Mouse (Mus musculus) Patski (cell line): ENCODE data around the gene Birc7. TPM values are rescaled to one million over a fixed set of nuclear protein-coding genes. Genes with fewer than 3 reads are reported as not detected.
A peak's percentile ranks its signal among the peaks of the same experiment; 100 is the strongest.

Experiments
- ATAC-seq: fragments of 100-300 bp; one replicate; pipeline ENCODE4 v1.8.0; 2021
- CTCF ChIA-PET: fragments of 350-600 bp; sonication (Branson Sonifier 250); formaldehyde crosslinking; loops from one replicate; lab custom pipeline; 2022; ENCODE audit warnings: inconsistent platforms; lab: Charles Lee
- POLR2A ChIA-PET: fragments of 350-600 bp; sonication (Branson Sonifier 250); formaldehyde crosslinking; loops from one replicate; lab custom pipeline; 2022; ENCODE audit warnings: antibody characterized with exemption, inconsistent platforms; lab: Charles Lee
- DNase-seq: peaks from one replicate; pipeline ENCODE4 v3.0.0-alpha.2; 2011; ENCODE audit warnings: low read depth, low spot score
- H3K27me3 ChIP-seq: fragments of 371-371 bp; one replicate; pipeline ENCODE4 v1.5.1; 2021
- CTCF ChIP-seq: fragments of 100-300 bp; IDR thresholded peaks from one replicate; pipeline ENCODE4 v1.5.1; 2021
- in situ Hi-C: fragments of 300-500 bp; cut with MboI; formaldehyde crosslinking; loops from 3 replicates; pipeline ENCODE4 v1.11.1; 2018; ENCODE audit warnings: low pct_unique_long_range_greater_than_20kb, mixed read lengths
- polyA plus RNA-seq: library from polyadenylated mRNA; unstranded; gene quantifications from one replicate; pipeline ENCODE4 v1.2.3, GENCODE M21; 2021

The Birc7 gene
- polyA plus RNA-seq, 1 experiment from 2014 or later = not detected

GRCm38 (mm10) chr2:180963956-180964355, 35.1 kb downstream of the Birc7 start:
- in situ Hi-C loops = loop anchor here (5.0 kb wide), 1 partner anchor 42 kb away; the partner anchor contains the start of gene Ythdf1

GRCm38 (mm10) chr2:180966092-180966882, 37.5 kb downstream of the Birc7 start:
- TF ChIP-seq CTCF = no peak
- DNase-seq (no peak), ATAC-seq (peak; percentile 44)
- POLR2A ChIA-PET = interaction anchor here (1.2 to 1.6 kb wide), 2 partner anchors 15 to 45 kb away, joined by 3 to 5 read pairs; partner anchors contain the start of gene Ythdf1
- CTCF ChIA-PET = interaction anchor here (0.9 to 10.9 kb wide), 5 partner anchors 9 to 39 kb away, joined by 3 to 123 read pairs (median 3); partner anchors contain the start of gene Birc7
- in situ Hi-C loops = no loop called here
- H3K27me3 ChIP-seq = no peaks in the 10 kb centered on the region

More at GRCm38 (mm10) chr2:180963956-180964355, 35.1 kb downstream of the Birc7 start:
- TF ChIP-seq CTCF = peak; percentile 95
- ATAC-seq = no peak
- ChIA-PET CTCF (interaction anchor here (0.7 to 10.9 kb wide), 15 partner anchors 9 to 175 kb away, joined by 3 to 123 read pairs (median 5); partner anchors contain the start of genes Birc7, Nkain4 and Ythdf1), POLR2A (interaction anchor here (2.0 kb wide), 1 partner anchor 43 kb away, joined by 7 read pairs; the partner anchor contains the start of gene Ythdf1)
- H3K27me3 ChIP-seq = no peaks in the 10 kb centered on the region
- no peak for DNase-seq

- TF ChIP-seq CTCF = no peak
- in situ Hi-C loops = no loop called here
- ChIA-PET POLR2A (interaction anchor here (1.0 to 1.6 kb wide), 4 partner anchors 10 to 47 kb away, joined by 3 to 5 read pairs (median 4); partner anchors contain the start of gene Ythdf1), CTCF (interaction anchor here (0.9 to 10.9 kb wide), 5 partner anchors 8 to 40 kb away, joined by 3 to 123 read pairs (median 3); partner anchors contain the start of gene Birc7)
- DNase-seq (peak; percentile 67), ATAC-seq (peak; percentile 90)
- no peaks in the 10 kb centered on the region for H3K27me3 ChIP-seq
These were observed 38.4 kb downstream of the Birc7 start, which contains the start of gene Arfgap1 for GRCm38 (mm10) chr2:180967010-180967763. Gene Arfgap1, plus strand, starts transcription at chr2:180967225.

DNA sequence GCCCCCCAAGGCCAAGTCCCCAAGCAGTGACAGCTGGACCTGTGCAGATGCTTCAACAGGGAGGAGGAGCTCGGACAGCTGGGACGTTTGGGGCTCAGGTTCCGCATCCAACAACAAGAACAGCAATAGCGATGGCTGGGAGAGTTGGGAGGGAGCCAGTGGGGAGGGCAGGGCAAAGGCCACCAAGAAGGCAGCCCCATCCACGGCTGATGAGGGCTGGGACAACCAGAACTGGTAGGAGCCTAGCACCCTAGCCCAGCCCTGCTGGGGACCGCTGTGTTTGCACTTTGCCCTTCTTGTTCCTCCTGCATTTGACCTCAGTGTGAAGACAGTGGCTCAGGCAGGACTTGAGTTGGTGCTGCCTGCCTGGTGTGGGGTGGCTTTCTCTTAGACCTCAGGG, 52.3 kb downstream of the Birc7 start:
- TF ChIP-seq CTCF = no peak
- ChIA-PET POLR2A (interaction anchor here (0.9 to 1.6 kb wide), 2 partner anchors 12 to 14 kb away, joined by 5 to 7 read pairs; partner anchors contain the start of gene Arfgap1), CTCF (no interaction called here)
- H3K27me3 ChIP-seq = no peaks in the 10 kb centered on the region
- ATAC-seq (no peak), DNase-seq (no peak)
- in situ Hi-C loops = no loop called here

Other genes starting within 250 kb of the Birc7 start
- 30.8 TPM for gene Dido1, start 219.0 kb upstream of the Birc7 start, polyA plus RNA-seq
- gene Gid8, start 218.9 kb upstream of the Birc7 start, polyA plus RNA-seq = 54.1 TPM
- 0.12 TPM for gene Slc17a9, start 203.8 kb upstream of the Birc7 start, polyA plus RNA-seq
- not detected for gene Bhlhe23, start 152.1 kb upstream of the Birc7 start, polyA plus RNA-seq
- gene Ythdf1, start 8.1 kb upstream of the Birc7 start, polyA plus RNA-seq = 51.7 TPM
- 0.59 TPM for gene Nkain4, start 25.7 kb downstream of the Birc7 start, polyA plus RNA-seq
- gene Arfgap1, start 38.2 kb downstream of the Birc7 start, polyA plus RNA-seq = 56.2 TPM
- 0.30 TPM for gene Col20a1, start 57.5 kb downstream of the Birc7 start, polyA plus RNA-seq
- gene Chrna4, start 114.5 kb downstream of the Birc7 start, polyA plus RNA-seq = 0.05 TPM
- 0.10 TPM for gene Kcnq2, start 206.3 kb downstream of the Birc7 start, polyA plus RNA-seq
- not detected for gene Eef1a2, start 228.0 kb downstream of the Birc7 start, polyA plus RNA-seq